Mouse (Mus musculus): ENCODE results near the gene Pdlim4. TPM values are rescaled to one million over a fixed set of nuclear protein-coding genes. Genes with fewer than 3 reads are reported as not detected.
A peak's percentile ranks its signal among the peaks of the same experiment; 100 is the strongest.
"Not testable (repeated sequence)": the region's sequence is repeated elsewhere in the genome, so short reads cannot be mapped to it uniquely, and the experiment has no call there.

Gene Pdlim4
- polyA plus RNA-seq, 1 experiment: 18.6 TPM

DNA sequence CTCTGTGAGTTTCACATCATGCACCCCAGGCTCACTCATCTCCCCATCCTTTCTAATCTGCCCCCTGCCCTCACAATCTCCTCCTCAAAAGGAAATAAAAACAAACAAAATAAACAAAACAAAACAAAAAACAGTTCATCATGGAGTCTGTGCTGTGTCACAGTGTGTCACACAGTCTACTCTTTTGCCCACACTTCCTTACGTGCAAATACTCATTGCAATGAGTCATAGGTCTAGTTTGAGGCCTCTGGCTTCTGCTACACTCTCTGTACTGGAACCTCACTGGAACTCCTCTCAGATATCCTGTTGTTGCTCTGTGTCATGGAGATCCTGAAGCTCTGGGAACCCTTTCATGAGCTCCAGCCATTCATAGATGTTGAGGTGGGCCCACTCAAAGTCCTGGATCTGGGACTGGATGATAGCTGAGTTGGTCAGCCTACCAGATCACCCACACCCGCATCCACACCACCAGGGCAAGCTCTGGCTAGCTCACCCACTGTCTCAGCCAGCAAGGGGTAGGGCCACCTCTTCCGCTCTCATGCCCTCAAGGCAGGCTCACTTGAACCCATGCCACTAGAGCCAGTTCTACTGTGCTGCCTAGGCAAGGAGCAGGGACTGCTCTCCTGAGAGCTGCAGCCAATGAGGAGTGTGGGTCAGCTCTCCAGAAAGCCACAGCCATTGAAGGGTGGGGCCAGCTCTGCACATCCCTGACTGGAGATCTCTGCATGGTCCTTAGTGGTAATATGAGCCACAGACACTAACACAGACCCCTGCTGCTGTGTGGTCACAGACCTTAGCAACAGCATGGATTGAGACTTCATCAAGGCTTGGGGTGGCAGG lies 49.7 kb downstream of the Pdlim4 start:
- Histone ChIP-seq H3K27me3 (ENCODE audit: control insufficient read depth, insufficient read depth, low read length) (no peaks in the 10 kb centered on the region), H3K27ac (ENCODE audit: insufficient read depth, low read length) (no peak overlapping the region), H3K4me3 (replicated peaks; ENCODE audit: insufficient read depth, low read depth, low read length) (no peak overlapping the region), H3K4me1 (ENCODE audit: control insufficient read depth, insufficient read depth, low read length) (peaks cover 28% of the 10 kb centered on the region)
- 48% methylated on average over 3 of the region's 3 CpGs for WGBS
- no peak for DNase-seq
- no peak for TF ChIP-seq POLR2A (IDR thresholded peaks at IDR 0.05; ENCODE audit: borderline replicate concordance, insufficient read depth, low read length)
- TF ChIP-seq CTCF (IDR thresholded peaks at IDR 0.05; ENCODE audit: borderline replicate concordance, insufficient read depth, low read depth, low read length): no peak

DNA sequence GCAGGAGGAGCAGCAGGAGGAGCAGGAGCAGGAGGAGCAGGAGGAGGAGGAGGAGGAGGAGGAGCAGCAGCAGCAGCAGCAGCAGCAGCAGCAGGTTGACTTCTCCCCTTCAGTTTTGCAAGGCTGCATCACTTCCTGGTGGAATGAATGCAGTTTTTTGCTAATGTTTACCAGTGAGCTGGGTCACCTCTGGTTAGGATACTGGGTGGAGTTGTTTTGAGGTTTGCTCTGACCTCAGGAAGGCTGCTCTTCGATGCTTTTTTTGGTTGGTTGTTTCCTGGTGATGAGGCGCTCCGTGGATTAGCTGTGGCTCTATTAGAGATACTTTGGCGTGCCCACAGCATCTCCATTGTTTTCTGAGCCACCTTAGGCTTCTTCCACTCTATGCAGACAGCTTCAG lies 51.2 kb downstream of the Pdlim4 start:
- WGBS: 71% methylated on average over 4 of the region's 4 CpGs
- TF ChIP-seq POLR2A (IDR thresholded peaks at IDR 0.05; ENCODE audit: borderline replicate concordance, insufficient read depth, low read length): no peak
- TF ChIP-seq CTCF (IDR thresholded peaks at IDR 0.05; ENCODE audit: borderline replicate concordance, insufficient read depth, low read depth, low read length): no peak
- Histone ChIP-seq H3K4me3 (replicated peaks; ENCODE audit: insufficient read depth, low read depth, low read length) (no peak overlapping the region), H3K27ac (ENCODE audit: insufficient read depth, low read length) (no peak overlapping the region), H3K4me1 (ENCODE audit: control insufficient read depth, insufficient read depth, low read length) (peaks cover 19% of the 10 kb centered on the region), H3K27me3 (ENCODE audit: control insufficient read depth, insufficient read depth, low read length) (no peaks in the 10 kb centered on the region)
- DNase-seq: no peak

DNA sequence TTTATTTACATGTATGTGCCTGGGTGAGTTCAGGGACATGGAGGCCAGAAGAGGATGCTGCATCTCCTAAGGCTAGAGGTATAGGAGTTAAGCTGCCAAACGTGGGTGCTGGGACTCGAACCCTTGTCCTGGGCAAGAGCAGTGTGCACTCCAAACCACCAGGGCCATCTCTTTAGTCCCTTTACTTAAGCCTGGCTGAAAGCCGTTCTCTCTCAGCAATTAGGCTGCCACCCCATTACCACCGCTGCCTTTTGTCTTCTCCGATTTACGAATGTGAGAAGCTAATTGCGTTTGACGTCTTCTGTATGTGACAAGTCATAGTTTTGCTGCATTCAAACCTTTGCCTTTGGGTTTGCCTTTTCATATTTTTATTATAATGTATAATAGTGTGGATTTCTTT lies 52.8 kb downstream of the Pdlim4 start:
- no peak for TF ChIP-seq CTCF (IDR thresholded peaks at IDR 0.05; ENCODE audit: borderline replicate concordance, insufficient read depth, low read depth, low read length)
- no peak for TF ChIP-seq POLR2A (IDR thresholded peaks at IDR 0.05; ENCODE audit: borderline replicate concordance, insufficient read depth, low read length)
- no peak overlapping the region for H3K4me3 ChIP-seq (replicated peaks; ENCODE audit: insufficient read depth, low read depth, low read length)
- no peak overlapping the region for H3K27ac ChIP-seq (ENCODE audit: insufficient read depth, low read length)
- peaks cover 10% of the 10 kb centered on the region for H3K4me1 ChIP-seq (ENCODE audit: control insufficient read depth, insufficient read depth, low read length)
- no peaks in the 10 kb centered on the region for H3K27me3 ChIP-seq (ENCODE audit: control insufficient read depth, insufficient read depth, low read length)
- no peak for DNase-seq
- WGBS: 71% methylated on average over 8 of the region's 8 CpGs

- TF ChIP-seq CTCF (IDR thresholded peaks at IDR 0.05; ENCODE audit: borderline replicate concordance, insufficient read depth, low read depth, low read length): no peak
- no peak for TF ChIP-seq POLR2A (IDR thresholded peaks at IDR 0.05; ENCODE audit: borderline replicate concordance, insufficient read depth, low read length)
- H3K4me3 ChIP-seq (replicated peaks; ENCODE audit: insufficient read depth, low read depth, low read length): no peak overlapping the region
- H3K4me1 ChIP-seq (ENCODE audit: control insufficient read depth, insufficient read depth, low read length): peaks cover 17% of the 10 kb centered on the region
- no peaks in the 10 kb centered on the region for H3K27me3 ChIP-seq (ENCODE audit: control insufficient read depth, insufficient read depth, low read length)
- DNase-seq: no peak
- no peak overlapping the region for H3K27ac ChIP-seq (ENCODE audit: insufficient read depth, low read length)
- WGBS: 87% methylated on average over 5 of the region's 5 CpGs
Observed at GRCm38 (mm10) chr11:54012961-54013360, 55.9 kb downstream of the Pdlim4 start.

GRCm38 (mm10) chr11:54011255-54011654 lies 57.6 kb downstream of the Pdlim4 start:
- H3K27ac ChIP-seq (ENCODE audit: insufficient read depth, low read length): peak overlapping the region; percentile 30; the same call in 1 of the 2 replicates
- no peak overlapping the region for H3K4me3 ChIP-seq (replicated peaks; ENCODE audit: insufficient read depth, low read depth, low read length)
- H3K4me1 ChIP-seq (ENCODE audit: control insufficient read depth, insufficient read depth, low read length): peaks cover 29% of the 10 kb centered on the region
- 54% methylated on average over 2 of the region's 2 CpGs for WGBS
- TF ChIP-seq CTCF (IDR thresholded peaks at IDR 0.05; ENCODE audit: borderline replicate concordance, insufficient read depth, low read depth, low read length): no peak
- TF ChIP-seq POLR2A (IDR thresholded peaks at IDR 0.05; ENCODE audit: borderline replicate concordance, insufficient read depth, low read length): no peak
- H3K27me3 ChIP-seq (ENCODE audit: control insufficient read depth, insufficient read depth, low read length): no peaks in the 10 kb centered on the region
- no peak for DNase-seq

GRCm38 (mm10) chr11:54008416-54008920 lies 60.3 kb downstream of the Pdlim4 start:
- Histone ChIP-seq H3K27me3 (ENCODE audit: control insufficient read depth, insufficient read depth, low read length) (no peaks in the 10 kb centered on the region), H3K27ac (ENCODE audit: insufficient read depth, low read length) (peak overlapping the region; percentile 97), H3K4me3 (replicated peaks; ENCODE audit: insufficient read depth, low read depth, low read length) (no peak overlapping the region), H3K4me1 (ENCODE audit: control insufficient read depth, insufficient read depth, low read length) (peaks cover 51% of the 10 kb centered on the region)
- 65% methylated on average over 10 of the region's 10 CpGs for WGBS
- no peak for DNase-seq
- no peak for TF ChIP-seq CTCF (IDR thresholded peaks at IDR 0.05; ENCODE audit: borderline replicate concordance, insufficient read depth, low read depth, low read length)
- TF ChIP-seq POLR2A (IDR thresholded peaks at IDR 0.05; ENCODE audit: borderline replicate concordance, insufficient read depth, low read length): no peak

DNA sequence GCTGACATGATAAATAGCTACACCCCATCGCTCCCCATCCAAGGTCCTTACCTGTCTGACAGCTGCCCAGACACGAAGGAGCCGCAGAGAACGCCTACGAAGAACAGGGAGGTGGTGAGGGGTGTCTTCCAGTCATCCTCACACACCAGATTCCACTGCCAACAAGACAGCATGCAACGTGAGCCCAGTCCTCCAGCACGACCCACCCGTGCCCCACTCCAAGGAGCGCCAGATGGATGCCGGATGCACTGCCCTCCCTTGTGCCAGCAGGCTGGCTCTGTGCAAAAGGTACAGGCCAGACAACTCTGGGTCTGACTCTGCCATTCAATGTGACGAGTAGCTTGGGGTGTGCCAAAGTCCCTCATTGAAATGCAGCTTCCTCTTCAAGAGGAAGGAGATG lies 61.1 kb downstream of the Pdlim4 start:
- Histone ChIP-seq H3K27me3 (ENCODE audit: control insufficient read depth, insufficient read depth, low read length) (no peaks in the 10 kb centered on the region), H3K4me1 (ENCODE audit: control insufficient read depth, insufficient read depth, low read length) (peaks cover 57% of the 10 kb centered on the region), H3K27ac (ENCODE audit: insufficient read depth, low read length) (peak overlapping the region; percentile 97), H3K4me3 (replicated peaks; ENCODE audit: insufficient read depth, low read depth, low read length) (peak overlapping the region; percentile 1)
- DNase-seq: peak; percentile 88 to 95
- WGBS: 7% methylated on average over 11 of the region's 11 CpGs
- no peak for TF ChIP-seq CTCF (IDR thresholded peaks at IDR 0.05; ENCODE audit: borderline replicate concordance, insufficient read depth, low read depth, low read length)
- no peak for TF ChIP-seq POLR2A (IDR thresholded peaks at IDR 0.05; ENCODE audit: borderline replicate concordance, insufficient read depth, low read length)

- DNase-seq: peak; percentile 82 to 84
- 11% methylated on average over 4 of the region's 4 CpGs for WGBS
- H3K27ac ChIP-seq (ENCODE audit: insufficient read depth, low read length): peak overlapping the region; percentile 97
- no peak for TF ChIP-seq POLR2A (IDR thresholded peaks at IDR 0.05; ENCODE audit: borderline replicate concordance, insufficient read depth, low read length)
- TF ChIP-seq CTCF (IDR thresholded peaks at IDR 0.05; ENCODE audit: borderline replicate concordance, insufficient read depth, low read depth, low read length): no peak
- H3K27me3 ChIP-seq (ENCODE audit: control insufficient read depth, insufficient read depth, low read length): no peaks in the 10 kb centered on the region
- no peak overlapping the region for H3K4me3 ChIP-seq (replicated peaks; ENCODE audit: insufficient read depth, low read depth, low read length)
- H3K4me1 ChIP-seq (ENCODE audit: control insufficient read depth, insufficient read depth, low read length): peaks cover 63% of the 10 kb centered on the region
Observed at GRCm38 (mm10) chr11:54006901-54007300, 61.9 kb downstream of the Pdlim4 start.

DNA sequence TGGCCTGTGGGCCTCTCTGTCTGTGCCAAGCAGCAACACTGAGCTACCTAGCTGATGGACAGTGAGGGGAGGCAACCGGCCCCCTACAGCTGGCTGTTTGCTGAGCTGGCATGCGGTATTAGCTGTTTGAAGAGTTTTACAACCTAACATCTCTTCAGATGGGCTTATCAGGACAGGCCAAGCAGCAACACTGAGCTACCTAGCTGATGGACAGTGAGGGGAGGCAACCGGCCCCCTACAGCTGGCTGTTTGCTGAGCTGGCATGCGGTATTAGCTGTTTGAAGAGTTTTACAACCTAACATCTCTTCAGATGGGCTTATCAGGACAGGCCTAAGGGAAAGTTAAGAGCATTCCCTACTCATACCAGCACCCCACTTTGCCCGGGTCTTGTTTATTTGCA lies 62.5 kb downstream of the Pdlim4 start:
- peaks cover 60% of the 10 kb centered on the region for H3K4me1 ChIP-seq (ENCODE audit: control insufficient read depth, insufficient read depth, low read length)
- 58% methylated on average over 5 of the region's 5 CpGs for WGBS
- not testable (repeated sequence) for H3K4me3 ChIP-seq (replicated peaks; ENCODE audit: insufficient read depth, low read depth, low read length); H3K27ac ChIP-seq (ENCODE audit: insufficient read depth, low read length); DNase-seq; H3K27me3 ChIP-seq (ENCODE audit: control insufficient read depth, insufficient read depth, low read length)
